Mouse (Mus musculus): Measurements from ENCODE around the gene Tas2r124.

GRCm38 (mm10) chr6:132778062-132778461 is 23.5 kb downstream of the Tas2r124 start, which contains the start of gene Tas2r136:
- TF ChIP-seq CTCF (IDR thresholded peaks at IDR 0.05; ENCODE audit: low read depth, low read length), result no peak
- no peak for TF ChIP-seq TAL1 (conservative IDR thresholded peaks at IDR 0.05; ENCODE audit: low read depth, low read length)
- TF ChIP-seq GATA1 (IDR thresholded peaks at IDR 0.05; ENCODE audit: borderline replicate concordance, low read length), result no peak
- TF ChIP-seq POLR2AphosphoS5 (IDR thresholded peaks at IDR 0.05; ENCODE audit: insufficient replicate concordance, low read depth, low read length), result no peak
- TF ChIP-seq GATA2 (IDR thresholded peaks at IDR 0.05; ENCODE audit: borderline replicate concordance, low read depth, low read length), result no peak

Data from G1E (cell line).